Mouse (Mus musculus) liver, adult 2 months (tissue): Measurements from ENCODE around the gene Kctd20. TPM values are rescaled to one million over a fixed set of nuclear protein-coding genes. Genes with fewer than 3 reads are reported as not detected.

Experiments
- DNase-seq: peaks from one replicate; pipeline ENCODE4 v3.0.0-alpha.2; 2011; ENCODE audit warnings: low read depth, low spot score; ENCODE audit errors: extremely low read depth
- H3K27ac ChIP-seq: fragments of 200-500 bp; replicated peaks from 2 replicates; pipeline ENCODE4 v1.5.1; 2012; ENCODE audit warnings: low read depth, mild to moderate bottlenecking, control low read depth, inconsistent platforms, low read length; ENCODE audit not compliant: insufficient read depth
- H3K27me3 ChIP-seq: fragments of 200-500 bp; 2 replicates; pipeline ENCODE4 v1.6.1; 2012; ENCODE audit warnings: mild to moderate bottlenecking, moderate library complexity, low read length, inconsistent platforms; ENCODE audit not compliant: control insufficient read depth, insufficient read depth
- H3K36me3 ChIP-seq: fragments of 200-500 bp; 2 replicates; pipeline ENCODE4 v1.6.1; 2012; ENCODE audit warnings: low read length, inconsistent platforms; ENCODE audit not compliant: control insufficient read depth, insufficient read depth
- H3K4me1 ChIP-seq: fragments of 200-500 bp; 2 replicates; pipeline ENCODE4 v1.6.1; 2011; ENCODE audit warnings: low read length; ENCODE audit not compliant: control insufficient read depth, insufficient read depth
- H3K4me3 ChIP-seq: fragments of 200-500 bp; 2 replicates; pipeline ENCODE4 v1.5.1; 2011; ENCODE audit warnings: low read depth, mild to moderate bottlenecking, control low read depth, low read length, moderate library complexity; ENCODE audit not compliant: insufficient read depth
- H3K79me2 ChIP-seq: fragments of 200-500 bp; 2 replicates; pipeline ENCODE4 v1.6.1; 2012; ENCODE audit warnings: inconsistent platforms, mild to moderate bottlenecking, low read length, moderate library complexity; ENCODE audit not compliant: control insufficient read depth, insufficient read depth
- H3K9ac ChIP-seq: fragments of 200-500 bp; 2 replicates; pipeline ENCODE4 v1.6.1; 2012; ENCODE audit warnings: low read depth, mild to moderate bottlenecking, control low read depth, inconsistent platforms, low read length
- CTCF ChIP-seq: fragments of 200-500 bp; IDR thresholded peaks from 2 replicates; pipeline ENCODE4 v1.5.1; 2011; ENCODE audit warnings: low read depth, low read length, control low read depth
- POLR2A ChIP-seq: fragments of 200-500 bp; IDR thresholded peaks from 2 replicates; pipeline ENCODE4 v1.6.1; 2011; ENCODE audit warnings: low read length, control low read depth; ENCODE audit not compliant: insufficient read depth; ENCODE audit errors: extremely low read depth
- WGBS: fragments of 180-500 bp; shearing (Covaris S2); methylation state at CpG from one replicate; pipeline ENCODE4 v1.1.7; 2018; 5-methylcytosine and 5-hydroxymethylcytosine counted together
- polyA plus RNA-seq: library from polyadenylated mRNA; depleted of rRNA; stranded (reverse); fragments of >200 nt; gene quantifications from 2 replicates; pipeline ENCODE4 v1.2.3, GENCODE M21; 2012
- total RNA-seq: library from RNA; depleted of rRNA; stranded (reverse); fragments of >200 nt; gene quantifications from 2 replicates; pipeline ENCODE4 v1.2.3, GENCODE M21; 2014

Kctd20 gene
- total and polyA plus RNA-seq, 2 experiments, result 17.9 to 24.0 TPM

DNA sequence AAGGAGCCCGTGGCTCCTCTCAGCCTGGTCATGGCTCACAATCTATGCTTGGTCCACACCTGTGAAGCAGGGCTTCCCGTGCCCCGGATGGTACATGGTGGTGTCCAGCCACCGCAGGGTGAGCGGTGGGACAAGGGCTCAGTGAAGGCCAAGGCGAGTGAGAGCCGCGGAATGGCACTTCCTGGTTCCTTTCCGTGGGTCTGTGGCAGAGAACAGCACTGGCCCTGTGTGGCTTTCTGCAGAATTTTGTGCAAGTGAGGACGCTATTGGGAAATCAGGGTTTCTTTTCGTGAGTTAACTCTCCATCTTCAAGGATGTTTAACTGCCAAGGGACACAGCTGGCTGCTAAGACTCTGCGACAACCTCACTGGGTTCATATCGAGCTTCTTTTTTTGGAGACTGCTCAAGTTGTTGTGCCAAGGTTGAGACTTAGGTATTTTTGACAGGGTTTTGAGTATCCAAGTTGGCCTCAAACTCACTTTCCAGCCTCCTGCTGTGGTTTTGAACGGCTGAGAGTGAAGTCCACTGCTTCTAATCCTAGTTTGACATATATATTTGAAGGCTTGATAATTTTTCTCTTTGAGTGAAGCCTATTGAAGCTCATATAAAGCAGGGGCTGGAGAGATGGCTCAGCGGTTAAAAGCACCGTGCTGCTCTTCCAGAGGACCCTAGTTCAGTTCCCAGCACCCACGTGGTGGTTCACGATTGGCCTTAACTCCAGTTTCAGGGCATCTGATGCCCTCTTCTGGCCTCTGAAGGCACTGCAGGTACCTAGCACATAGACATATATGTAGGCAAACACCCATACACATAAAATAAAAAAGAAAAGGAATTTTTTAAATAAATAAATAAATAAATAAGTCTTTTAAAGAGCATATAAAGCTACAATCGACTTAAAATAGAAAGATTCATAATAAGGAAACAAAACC is 4.5 kb upstream of the Kctd20 start:
- Histone ChIP-seq H3K4me1 (peaks cover 6% of the 10 kb centered on the region), H3K27ac (no peak overlapping the region), H3K36me3 (no peaks in the 10 kb centered on the region), H3K79me2 (no peaks in the 10 kb centered on the region), H3K9ac (no peak overlapping the region), H3K27me3 (no peaks in the 10 kb centered on the region), H3K4me3 (no peak overlapping the region)
- DNase-seq, result no peak
- WGBS, result 95% methylated on average over 19 of the region's 19 CpGs
- TF ChIP-seq CTCF, result 0 out of 2 replicates have a peak, but pooled peaks have one; percentile 13
- TF ChIP-seq POLR2A, result no peak

DNA sequence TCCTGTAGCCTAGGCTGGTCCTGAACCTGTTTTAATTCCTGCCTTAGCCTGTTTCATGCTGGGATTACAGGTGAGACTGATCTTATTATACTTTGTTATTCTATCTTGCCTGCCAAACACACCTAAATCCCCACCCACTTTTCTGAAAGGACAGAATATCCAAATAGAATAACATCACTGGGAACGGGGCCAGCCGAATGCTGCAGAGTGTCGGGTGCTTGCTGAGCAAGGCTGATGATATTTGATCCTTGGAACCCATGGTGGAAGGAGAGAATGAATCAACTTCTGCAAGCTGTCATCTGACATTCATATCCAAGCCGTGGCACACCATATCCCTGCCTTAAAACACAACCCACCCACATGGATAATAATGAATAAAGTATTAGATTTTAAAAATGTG is 3.1 kb upstream of the Kctd20 start:
- WGBS, result 41% methylated on average over 4 of the region's 4 CpGs
- Histone ChIP-seq H3K27ac (no peak overlapping the region), H3K4me1 (peaks cover 10% of the 10 kb centered on the region), H3K27me3 (no peaks in the 10 kb centered on the region), H3K9ac (no peak overlapping the region), H3K79me2 (peaks cover 6% of the 10 kb centered on the region), H3K4me3 (no peak overlapping the region), H3K36me3 (no peaks in the 10 kb centered on the region)
- TF ChIP-seq CTCF (no peak), POLR2A (no peak)
- DNase-seq, result no peak

DNA sequence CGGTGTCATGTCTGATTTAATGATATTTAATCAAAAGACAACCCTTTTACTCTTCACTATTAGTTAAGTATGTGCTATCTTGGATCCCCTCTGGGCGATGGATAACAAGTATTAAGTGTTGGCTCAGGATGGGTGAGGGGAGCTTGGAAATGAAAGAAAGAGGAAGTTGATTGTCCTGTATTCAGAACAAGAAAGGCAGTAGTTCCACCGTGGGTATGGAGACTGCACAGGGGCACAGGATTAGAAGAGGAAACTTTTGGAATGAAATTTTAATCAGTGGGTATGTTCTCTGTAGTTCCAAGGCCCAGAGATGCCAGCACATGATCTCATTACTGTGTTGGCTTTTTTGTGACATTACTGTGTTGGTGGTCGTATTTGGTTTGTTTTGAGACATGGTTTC is 999 bp upstream of the Kctd20 start:
- 80% methylated on average over 4 of the region's 4 CpGs for WGBS
- Histone ChIP-seq H3K79me2 (peaks cover 23% of the 10 kb centered on the region), H3K27ac (no peak overlapping the region), H3K36me3 (no peaks in the 10 kb centered on the region), H3K4me3 (no peak overlapping the region), H3K27me3 (no peaks in the 10 kb centered on the region), H3K4me1 (peaks cover 17% of the 10 kb centered on the region), H3K9ac (no peak overlapping the region)
- no peak for DNase-seq
- TF ChIP-seq CTCF (no peak), POLR2A (no peak)

DNA sequence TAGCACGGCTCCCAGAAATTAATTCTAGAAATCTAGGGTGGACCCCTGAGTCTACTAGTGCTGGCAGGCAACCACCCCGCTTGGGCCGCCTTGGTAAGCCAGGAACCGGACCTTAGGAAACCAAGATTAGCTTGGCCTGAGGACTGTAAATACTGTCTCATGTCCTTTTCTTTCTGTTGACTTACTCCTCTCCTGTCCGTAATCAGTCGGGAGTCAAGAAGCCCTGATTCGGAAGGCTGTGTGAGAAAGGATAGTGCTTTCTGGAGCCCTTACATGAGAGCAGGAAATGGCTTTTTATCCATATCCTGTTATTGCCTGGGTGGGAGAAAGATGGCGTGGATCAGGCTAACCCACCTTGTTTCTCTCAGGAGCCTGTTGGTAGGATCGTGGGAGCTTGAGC is 1.5 kb downstream of the Kctd20 start:
- Histone ChIP-seq H3K9ac (peak overlapping the region; percentile 98), H3K4me3 (peak overlapping the region; percentile 82), H3K79me2 (peaks cover 39% of the 10 kb centered on the region), H3K36me3 (no peaks in the 10 kb centered on the region), H3K27ac (peak overlapping the region; percentile 95), H3K4me1 (peaks cover 17% of the 10 kb centered on the region), H3K27me3 (no peaks in the 10 kb centered on the region)
- no peak for TF ChIP-seq CTCF
- TF ChIP-seq POLR2A, result no peak
- 4% methylated on average over 9 of the region's 9 CpGs for WGBS
- peak; percentile 61 for DNase-seq

DNA sequence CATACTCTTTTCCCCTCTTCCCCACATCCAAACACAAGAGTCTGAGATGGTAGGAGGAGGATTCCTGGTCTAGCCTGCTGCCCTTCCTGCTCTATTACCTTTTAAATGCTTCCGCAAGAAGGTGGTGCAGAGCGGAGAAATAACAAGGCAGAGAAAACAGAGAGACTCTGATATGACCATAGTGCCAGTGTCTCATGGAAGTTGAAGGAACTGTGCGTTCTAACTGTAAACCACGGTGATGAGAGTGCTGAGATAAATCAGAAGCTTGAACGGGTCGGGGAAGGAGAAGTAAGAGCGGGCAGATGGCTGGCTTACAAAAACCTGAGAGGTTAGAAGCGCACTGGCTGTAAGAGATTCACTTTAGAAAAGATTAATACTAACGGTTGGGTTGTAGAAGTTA is 2.7 kb downstream of the Kctd20 start:
- no peaks in the 10 kb centered on the region for H3K27me3 ChIP-seq
- WGBS, result 95% methylated on average over 9 of the region's 9 CpGs
- TF ChIP-seq POLR2A (no peak), CTCF (no peak)
- H3K36me3 ChIP-seq, result no peaks in the 10 kb centered on the region
- H3K4me3 ChIP-seq, result no peak overlapping the region
- no peak overlapping the region for H3K27ac ChIP-seq
- peaks cover 42% of the 10 kb centered on the region for H3K79me2 ChIP-seq
- DNase-seq, result no peak
- peaks cover 17% of the 10 kb centered on the region for H3K4me1 ChIP-seq
- H3K9ac ChIP-seq, result no peak overlapping the region

DNA sequence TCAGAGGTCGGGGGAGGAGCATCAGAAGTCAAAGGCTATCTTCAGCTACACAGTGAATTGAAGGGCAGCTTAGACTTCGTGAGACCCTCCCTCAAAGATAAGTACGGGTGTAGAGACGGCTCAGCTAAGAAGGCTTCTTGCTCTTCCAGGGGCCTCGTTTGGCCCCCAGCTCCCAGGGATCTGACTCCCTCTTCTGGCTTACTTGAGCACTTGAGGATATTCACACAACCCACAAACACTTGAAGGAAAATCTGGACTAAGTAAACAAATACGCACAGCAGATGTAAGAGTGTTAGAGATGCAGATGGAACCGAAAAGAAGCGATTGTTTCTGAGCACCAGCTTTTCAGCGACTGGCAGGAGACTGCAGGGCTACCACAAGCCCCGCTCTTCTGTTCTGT is 8.8 kb downstream of the Kctd20 start:
- H3K27ac ChIP-seq, result peak overlapping the region; percentile 47
- no peaks in the 10 kb centered on the region for H3K27me3 ChIP-seq
- TF ChIP-seq POLR2A (no peak), CTCF (0 out of 2 replicates have a peak, but pooled peaks have one; percentile 5)
- peaks cover 22% of the 10 kb centered on the region for H3K4me1 ChIP-seq
- H3K36me3 ChIP-seq, result peaks cover 14% of the 10 kb centered on the region
- peaks cover 24% of the 10 kb centered on the region for H3K79me2 ChIP-seq
- WGBS, result 57% methylated on average over 10 of the region's 10 CpGs
- no peak overlapping the region for H3K9ac ChIP-seq
- no peak overlapping the region for H3K4me3 ChIP-seq
- DNase-seq, result no peak
